Mouse (Mus musculus) heart, embryonic 11.5 days (tissue): Measurements from ENCODE around the gene Iqcg. TPM values are rescaled to one million over a fixed set of nuclear protein-coding genes. Genes with fewer than 3 reads are reported as not detected.

Experiments
- ATAC-seq: fragments of 200-750 bp; cut with Nextera tagmentation; replicated peaks from 2 replicates; pipeline ENCODE4 v1.8.0; 2017; ENCODE audit warnings: moderate library complexity; ENCODE audit not compliant: insufficient number of reproducible peaks, low FRiP score, low TSS enrichment
- H3K27ac ChIP-seq: fragments of 300-500 bp; sonication (generic); 2 replicates; pipeline ENCODE4 v1.5.1; 2014; ENCODE audit warnings: mild to moderate bottlenecking, low read depth, low read length
- H3K27me3 ChIP-seq: fragments of 300-500 bp; sonication (generic); 2 replicates; pipeline ENCODE4 v1.6.1; 2014; ENCODE audit warnings: mild to moderate bottlenecking, low read length, mixed read lengths; ENCODE audit not compliant: control insufficient read depth, insufficient read depth
- H3K36me3 ChIP-seq: fragments of 300-500 bp; sonication (generic); 2 replicates; pipeline ENCODE4 v1.6.1; 2014; ENCODE audit warnings: mild to moderate bottlenecking, low read length, moderate library complexity, mixed read lengths; ENCODE audit not compliant: control insufficient read depth, insufficient read depth
- H3K4me1 ChIP-seq: fragments of 300-500 bp; sonication (generic); 2 replicates; pipeline ENCODE4 v1.6.1; 2014; ENCODE audit warnings: low read length; ENCODE audit not compliant: control insufficient read depth, insufficient read depth
- H3K4me2 ChIP-seq: fragments of 300-500 bp; sonication (generic); 2 replicates; pipeline ENCODE4 v1.6.1; 2014; ENCODE audit warnings: mild to moderate bottlenecking, moderate library complexity
- H3K4me3 ChIP-seq: fragments of 300-500 bp; sonication (generic); 2 replicates; pipeline ENCODE4 v1.5.1; 2014; ENCODE audit warnings: low read depth, low read length
- H3K9ac ChIP-seq: fragments of 300-500 bp; sonication (generic); 2 replicates; pipeline ENCODE4 v1.6.1; 2014; ENCODE audit warnings: mild to moderate bottlenecking, low read depth, low read length, moderate library complexity
- H3K9me3 ChIP-seq: fragments of 300-500 bp; sonication (generic); replicated peaks from 2 replicates; pipeline ENCODE4 v1.6.1; 2016; ENCODE audit warnings: low read length; ENCODE audit not compliant: control insufficient read depth
- WGBS: fragments of 180-500 bp; shearing (Covaris S2); extraction: QIAGEN DNeasy Blood & Tissue Kit; methylation state at CpG from one replicate; pipeline ENCODE4 v1.1.7; 2014; ENCODE audit not compliant: insufficient replicate concordance; 5-methylcytosine and 5-hydroxymethylcytosine counted together
- polyA plus RNA-seq: library from polyadenylated mRNA; unstranded; fragments of >200 nt; fragmentation: Nextera tagmentation; extraction: Ambion mirVana; gene quantifications from 2 replicates; pipeline ENCODE4 v1.2.1, GENCODE M21; 2014

Gene Iqcg
- 1.7 and 1.9 TPM in 2 replicates for polyA plus RNA-seq

GRCm38 (mm10) chr16:33056095-33056785 lies at the start of gene Iqcg, which contains the start of gene Rpl35a:
Gene Iqcg (minus strand): TSS chr16:33056218.
Gene Rpl35a (plus strand): TSS chr16:33056453.
- 1% methylated on average over 45 of the region's 47 CpGs for WGBS
- peaks cover 21% of the 10 kb centered on the region for H3K36me3 ChIP-seq
- peak within 1 kb of the TSS; percentile 67 for H3K4me2 ChIP-seq
- H3K27ac ChIP-seq: peak within 1 kb of the TSS; percentile 79
- peak; percentile 86 for ATAC-seq
- H3K27me3 ChIP-seq: no peaks in the 10 kb centered on the region
- no peaks in the 10 kb centered on the region for H3K9me3 ChIP-seq
- H3K4me3 ChIP-seq: peak within 1 kb of the TSS; percentile 94
- peaks cover 11% of the 10 kb centered on the region for H3K4me1 ChIP-seq
- H3K9ac ChIP-seq: peak within 1 kb of the TSS; percentile 96

GRCm38 (mm10) chr16:33085666-33086065 lies 29.6 kb upstream of the Iqcg start:
- Histone ChIP-seq H3K4me2 (no peak overlapping the region), H3K27me3 (no peaks in the 10 kb centered on the region), H3K9me3 (no peaks in the 10 kb centered on the region), H3K4me3 (no peak overlapping the region), H3K9ac (no peak overlapping the region), H3K36me3 (0 out of 2 replicates have a peak, but pooled peaks cover 3% of the 10 kb centered on the region), H3K4me1 (no peaks in the 10 kb centered on the region), H3K27ac (no peak overlapping the region)
- 73% methylated on average over 8 of the region's 8 CpGs for WGBS
- no peak for ATAC-seq

GRCm38 (mm10) chr16:33083996-33084395 lies 28.0 kb upstream of the Iqcg start:
- 83% methylated on average over 2 of the region's 2 CpGs for WGBS

GRCm38 (mm10) chr16:33082951-33083350 lies 26.9 kb upstream of the Iqcg start:
- H3K27me3 ChIP-seq: no peaks in the 10 kb centered on the region
- no peak overlapping the region for H3K4me3 ChIP-seq
- no peak overlapping the region for H3K9ac ChIP-seq
- no peaks in the 10 kb centered on the region for H3K36me3 ChIP-seq
- no peak overlapping the region for H3K4me2 ChIP-seq
- ATAC-seq: no peak
- 89% methylated on average over 6 of the region's 6 CpGs for WGBS
- H3K27ac ChIP-seq: no peak overlapping the region
- no peaks in the 10 kb centered on the region for H3K9me3 ChIP-seq
- no peaks in the 10 kb centered on the region for H3K4me1 ChIP-seq

More at GRCm38 (mm10) chr16:33083996-33084395, 28.0 kb upstream of the Iqcg start:
- Histone ChIP-seq H3K36me3 (no peaks in the 10 kb centered on the region), H3K4me1 (no peaks in the 10 kb centered on the region), H3K27ac (no peak overlapping the region), H3K9ac (no peak overlapping the region), H3K4me3 (no peak overlapping the region), H3K4me2 (no peak overlapping the region), H3K27me3 (no peaks in the 10 kb centered on the region), H3K9me3 (no peaks in the 10 kb centered on the region)
- ATAC-seq: no peak

- no peak for ATAC-seq
- Histone ChIP-seq H3K9ac (no peak overlapping the region), H3K27ac (no peak overlapping the region), H3K4me3 (no peak overlapping the region), H3K27me3 (no peaks in the 10 kb centered on the region), H3K4me2 (no peak overlapping the region), H3K36me3 (peaks cover under 1% of the 10 kb centered on the region; the same call in 1 of the 2 replicates), H3K4me1 (no peaks in the 10 kb centered on the region), H3K9me3 (no peaks in the 10 kb centered on the region)
- 89% methylated on average over 7 of the region's 7 CpGs for WGBS
These were observed 24.0 kb upstream of the Iqcg start for GRCm38 (mm10) chr16:33080063-33080462.

- no peak for ATAC-seq
- 83% methylated on average over 5 of the region's 5 CpGs for WGBS
These were observed 21.1 kb upstream of the Iqcg start for GRCm38 (mm10) chr16:33077069-33077627.

GRCm38 (mm10) chr16:33076078-33076477 lies 20.1 kb upstream of the Iqcg start:
- ATAC-seq: no peak
- H3K4me2 ChIP-seq: no peak overlapping the region
- H3K9me3 ChIP-seq: no peaks in the 10 kb centered on the region
- H3K27ac ChIP-seq: no peak overlapping the region
- no peak overlapping the region for H3K9ac ChIP-seq
- no peak overlapping the region for H3K4me3 ChIP-seq
- WGBS: 76% methylated on average over 6 of the region's 6 CpGs
- peaks cover 2% of the 10 kb centered on the region; the same call in 1 of the 2 replicates for H3K36me3 ChIP-seq
- no peaks in the 10 kb centered on the region for H3K27me3 ChIP-seq
- H3K4me1 ChIP-seq: no peaks in the 10 kb centered on the region

More at GRCm38 (mm10) chr16:33077069-33077627, 21.1 kb upstream of the Iqcg start:
- Histone ChIP-seq H3K36me3 (peaks cover 2% of the 10 kb centered on the region; the same call in 1 of the 2 replicates), H3K27ac (no peak overlapping the region), H3K27me3 (no peaks in the 10 kb centered on the region), H3K4me3 (no peak overlapping the region), H3K9ac (no peak overlapping the region), H3K9me3 (no peaks in the 10 kb centered on the region), H3K4me2 (no peak overlapping the region), H3K4me1 (no peaks in the 10 kb centered on the region)

GRCm38 (mm10) chr16:33074967-33075366 lies 18.9 kb upstream of the Iqcg start:
- Histone ChIP-seq H3K36me3 (peaks cover 2% of the 10 kb centered on the region; the same call in 1 of the 2 replicates), H3K4me3 (no peak overlapping the region), H3K9ac (no peak overlapping the region), H3K27me3 (no peaks in the 10 kb centered on the region), H3K4me1 (no peaks in the 10 kb centered on the region), H3K4me2 (no peak overlapping the region), H3K9me3 (no peaks in the 10 kb centered on the region), H3K27ac (no peak overlapping the region)
- ATAC-seq: no peak
- whole genome bisulfite sequencing: 83% methylated on average over 5 of the region's 5 CpGs
